Mouse (Mus musculus): ENCODE results near the gene Plppr1.

Plppr1 gene

GRCm38 (mm10) chr4:49144798-49145197 is 85.7 kb downstream of the Plppr1 start:
- no peak for DNase-seq

GRCm38 (mm10) chr4:49148775-49149174 is 89.7 kb downstream of the Plppr1 start:
- no peak for DNase-seq

- DNase-seq: no peak
Measured at GRCm38 (mm10) chr4:49149251-49149650, 90.2 kb downstream of the Plppr1 start.

- DNase-seq: peak; percentile 35
Measured at GRCm38 (mm10) chr4:49153849-49154248, 94.8 kb downstream of the Plppr1 start.

GRCm38 (mm10) chr4:49156781-49157180 is 97.7 kb downstream of the Plppr1 start:
- no peak for DNase-seq

GRCm38 (mm10) chr4:49163285-49163684 is 104.2 kb downstream of the Plppr1 start:
- DNase-seq: no peak

GRCm38 (mm10) chr4:49166391-49166790 is 107.3 kb downstream of the Plppr1 start:
- no peak for DNase-seq

GRCm38 (mm10) chr4:49167030-49167429 is 108.0 kb downstream of the Plppr1 start:
- DNase-seq: no peak

GRCm38 (mm10) chr4:49169498-49169897 is 110.4 kb downstream of the Plppr1 start:
- no peak for DNase-seq

- DNase-seq: no peak
Measured at GRCm38 (mm10) chr4:49178101-49178500, 119.0 kb downstream of the Plppr1 start.

GRCm38 (mm10) chr4:49178891-49179290 is 119.8 kb downstream of the Plppr1 start:
- DNase-seq: no peak

- no peak for DNase-seq
Measured at GRCm38 (mm10) chr4:49179471-49180181, 120.6 kb downstream of the Plppr1 start.

GRCm38 (mm10) chr4:49189991-49190526 is 131.0 kb downstream of the Plppr1 start:
- DNase-seq: no peak

- no peak for DNase-seq
Measured at GRCm38 (mm10) chr4:49197125-49197747, 138.2 kb downstream of the Plppr1 start.

- DNase-seq: no peak
Measured at GRCm38 (mm10) chr4:49210457-49210856, 151.4 kb downstream of the Plppr1 start.

- DNase-seq: no peak
Measured at GRCm38 (mm10) chr4:49211582-49211981, 152.5 kb downstream of the Plppr1 start.

- DNase-seq: peak; percentile 23
Measured at GRCm38 (mm10) chr4:49212616-49213544, 153.8 kb downstream of the Plppr1 start.

GRCm38 (mm10) chr4:49214341-49214740 is 155.3 kb downstream of the Plppr1 start:
- no peak for DNase-seq

GRCm38 (mm10) chr4:49223501-49223900 is 164.4 kb downstream of the Plppr1 start:
- no peak for DNase-seq

- no peak for DNase-seq
Measured at GRCm38 (mm10) chr4:49225021-49225420, 165.9 kb downstream of the Plppr1 start.

- DNase-seq: no peak
Measured at GRCm38 (mm10) chr4:49232206-49233031, 173.3 kb downstream of the Plppr1 start.

GRCm38 (mm10) chr4:49233032-49233406 is 173.9 kb downstream of the Plppr1 start:
- DNase-seq: no peak
